Mouse (Mus musculus) spleen, postnatal 36 days (tissue): ENCODE data around the gene Churc1.
"Not testable (repeated sequence)": the region's sequence is repeated elsewhere in the genome, so short reads cannot be mapped to it uniquely, and the experiment has no call there.

ENCODE experiments used
- DNase-seq, 2 experiments: peaks; one replicate each; pipeline ENCODE4 v3.0.0; 2022; ENCODE audit warnings: low spot score in 2 of 2, mixed read lengths in 1 of 2

Gene Churc1

GRCm38 (mm10) chr12:76792540-76792939 lies 27.2 kb downstream of the Churc1 start:
- not testable (repeated sequence) for DNase-seq

- DNase-seq: no peak
Observed at GRCm38 (mm10) chr12:76795350-76795749, 30.0 kb downstream of the Churc1 start, which contains the start of gene Gpx2. Gene Gpx2 (minus strand): TSS chr12:76795554.

- DNase-seq: no peak
Observed at GRCm38 (mm10) chr12:76796938-76797539, 31.7 kb downstream of the Churc1 start.

GRCm38 (mm10) chr12:76798008-76798720 lies 32.8 kb downstream of the Churc1 start:
- DNase-seq: no peak

- DNase-seq: no peak
Observed at GRCm38 (mm10) chr12:76803028-76803427, 37.7 kb downstream of the Churc1 start.

GRCm38 (mm10) chr12:76803700-76804252 lies 38.4 kb downstream of the Churc1 start:
- peak; percentile 10 to 25 for DNase-seq

GRCm38 (mm10) chr12:76805056-76805811 lies 39.9 kb downstream of the Churc1 start:
- DNase-seq: no peak

GRCm38 (mm10) chr12:76807796-76808195 lies 42.5 kb downstream of the Churc1 start:
- no peak for DNase-seq

- DNase-seq: no peak
Observed at GRCm38 (mm10) chr12:76810491-76810890, 45.2 kb downstream of the Churc1 start.

GRCm38 (mm10) chr12:76811006-76811405 lies 45.7 kb downstream of the Churc1 start:
- no peak for DNase-seq

GRCm38 (mm10) chr12:76813543-76813942 lies 48.2 kb downstream of the Churc1 start:
- DNase-seq: no peak

- no peak for DNase-seq
Observed at GRCm38 (mm10) chr12:76814120-76814519, 48.8 kb downstream of the Churc1 start.

- no peak for DNase-seq
Observed at GRCm38 (mm10) chr12:76816720-76817119, 51.4 kb downstream of the Churc1 start.

- no peak for DNase-seq
Observed at GRCm38 (mm10) chr12:76817176-76817575, 51.8 kb downstream of the Churc1 start.

- no peak for DNase-seq
Observed at GRCm38 (mm10) chr12:76818120-76818519, 52.8 kb downstream of the Churc1 start.

GRCm38 (mm10) chr12:76818908-76819307 lies 53.6 kb downstream of the Churc1 start:
- no peak for DNase-seq

GRCm38 (mm10) chr12:76819816-76820215 lies 54.5 kb downstream of the Churc1 start:
- DNase-seq: no peak

GRCm38 (mm10) chr12:76820615-76821014 lies 55.3 kb downstream of the Churc1 start:
- no peak for DNase-seq

- DNase-seq: no peak
Observed at GRCm38 (mm10) chr12:76822002-76822650, 56.8 kb downstream of the Churc1 start.

- DNase-seq: no peak
Observed at GRCm38 (mm10) chr12:76822651-76823041, 57.3 kb downstream of the Churc1 start, which contains the start of gene Rab15. Gene Rab15 (minus strand): TSS chr12:76822908.

- DNase-seq: no peak
Observed at GRCm38 (mm10) chr12:76825283-76825682, 59.9 kb downstream of the Churc1 start.

GRCm38 (mm10) chr12:76832704-76833103 lies 67.4 kb downstream of the Churc1 start:
- peak in 1 of 2 experiments; percentile 25 for DNase-seq
